Mouse (Mus musculus) embryo, embryonic 9.5 days (tissue): Measurements from ENCODE around the gene Mrgprf.

ENCODE experiments used
- DNase-seq: peaks from one replicate; pipeline ENCODE4 v3.0.0-alpha.2; 2017; ENCODE audit errors: extremely low spot score

Mrgprf gene

DNA sequence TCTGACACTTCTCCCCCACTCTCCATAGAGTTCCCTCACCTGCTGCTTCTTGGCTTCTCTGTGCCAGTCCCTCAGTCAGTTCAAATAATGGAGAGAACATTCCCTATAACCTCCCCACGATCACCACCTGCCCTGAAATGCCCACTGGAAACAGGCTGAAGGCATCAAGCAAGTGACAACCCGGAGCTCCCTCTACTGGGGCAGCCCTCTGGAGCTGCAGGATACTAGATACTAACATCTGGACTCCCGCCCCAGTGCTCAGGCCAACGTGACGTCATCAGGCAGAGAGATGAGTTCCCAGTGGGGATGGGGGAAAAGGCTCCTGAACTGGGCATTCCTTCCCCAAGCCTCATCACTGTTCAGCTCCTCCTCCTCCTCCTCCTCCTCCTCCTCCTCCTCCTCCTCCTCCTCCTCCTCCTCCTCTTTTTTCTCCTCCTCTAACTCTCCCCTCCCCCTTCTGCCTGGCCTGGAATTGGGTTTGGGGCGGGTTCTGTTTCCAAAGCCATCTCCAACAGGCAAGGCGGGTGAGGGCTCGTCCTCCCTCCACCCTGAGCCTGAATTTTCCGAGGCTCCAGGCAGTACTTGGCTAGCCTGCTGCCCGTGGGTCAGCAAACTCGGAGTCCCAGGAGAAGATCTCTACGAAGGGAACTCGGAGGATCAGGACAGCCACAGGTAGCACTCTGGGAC is at the start of gene Mrgprf:
TSS of gene Mrgprf (plus strand) at position 508 of the 687 bp plus-strand sequence.
- DNase-seq = no peak

DNA sequence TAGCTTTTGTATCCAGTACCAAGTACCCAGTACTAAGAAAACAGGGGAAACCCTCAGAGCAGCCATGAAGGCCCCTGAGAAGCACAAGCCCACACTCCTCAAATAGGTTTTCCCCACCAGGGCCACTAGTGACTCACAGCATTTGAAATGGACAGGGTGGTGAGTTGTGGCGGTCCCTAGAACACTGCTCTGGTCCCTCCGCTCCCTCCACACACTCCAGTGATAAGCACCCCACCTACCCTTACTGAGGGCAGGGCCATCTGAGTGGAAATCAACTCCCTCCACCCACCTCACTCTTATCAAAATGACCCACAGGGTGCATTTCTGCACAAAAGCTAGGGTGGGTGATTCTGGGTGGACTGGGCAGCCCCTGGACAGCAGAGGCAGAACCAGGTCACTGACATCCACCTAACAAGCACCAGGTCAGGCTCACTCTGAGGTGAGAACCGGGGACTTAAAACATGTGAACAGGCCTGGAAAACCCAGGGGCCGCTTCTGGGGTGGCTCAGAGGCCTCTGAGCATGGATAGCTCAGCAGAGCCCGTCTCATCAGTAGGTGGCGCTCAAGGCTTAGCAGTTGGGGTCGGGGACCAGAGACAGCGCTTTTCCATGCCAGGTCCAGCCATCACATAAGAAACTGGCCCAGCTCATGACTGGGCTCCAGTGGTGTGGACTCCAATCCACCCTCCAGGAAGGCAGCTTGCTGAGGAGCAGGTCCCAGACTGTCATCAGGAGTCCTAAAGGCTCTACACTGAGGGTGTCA is 47.7 kb upstream of the Mrgprf start:
- DNase-seq = peak; percentile 75

GRCm38 (mm10) chr7:145253986-145254630 is 46.5 kb upstream of the Mrgprf start:
- no peak for DNase-seq

- no peak for DNase-seq
These were observed 44.5 kb upstream of the Mrgprf start for GRCm38 (mm10) chr7:145256092-145256491.

DNA sequence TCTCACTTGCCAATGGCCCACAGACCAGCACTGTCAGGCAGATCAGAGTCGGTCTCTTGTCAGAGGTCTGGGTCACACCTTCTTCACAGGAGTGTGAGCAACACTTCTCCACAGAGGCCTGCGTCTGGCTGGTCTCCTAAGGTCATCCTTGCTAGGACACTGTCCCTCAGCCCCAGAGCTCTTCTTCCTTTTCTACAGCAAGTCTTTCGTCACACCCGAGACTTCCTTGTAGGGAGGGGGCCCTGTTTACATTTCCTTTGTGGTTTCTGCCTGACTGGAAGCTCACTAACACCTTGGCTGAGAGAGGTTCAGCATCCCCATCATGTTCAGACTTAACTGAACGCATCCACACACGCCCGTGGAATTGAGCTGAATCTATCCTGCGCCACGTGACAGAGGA is 36.4 kb upstream of the Mrgprf start:
- DNase-seq = no peak

GRCm38 (mm10) chr7:145266011-145266410 is 34.6 kb upstream of the Mrgprf start:
- DNase-seq = no peak

- DNase-seq = no peak
These were observed 31.7 kb upstream of the Mrgprf start for GRCm38 (mm10) chr7:145268890-145269289.

DNA sequence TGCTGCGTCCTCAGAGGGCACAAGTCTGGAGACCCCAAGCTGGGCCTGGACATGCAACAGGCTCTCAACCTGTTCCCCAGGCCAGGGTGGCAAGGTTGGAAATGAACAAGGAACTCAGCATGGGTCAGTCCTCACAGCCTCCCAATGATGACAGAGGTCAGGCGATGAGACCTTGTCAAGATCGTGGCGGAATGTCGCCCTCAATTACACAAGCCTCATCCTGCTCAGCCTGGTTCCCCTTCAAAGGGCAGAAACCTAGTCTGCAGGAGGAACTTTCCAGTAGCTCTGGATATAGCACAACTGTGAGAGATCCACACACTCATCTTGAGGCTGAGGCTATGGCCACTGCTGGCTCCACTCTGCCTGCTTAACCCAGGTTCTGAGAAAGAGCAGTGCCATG is 29.7 kb upstream of the Mrgprf start:
- DNase-seq = no peak

- no peak for DNase-seq
These were observed 25.1 kb upstream of the Mrgprf start for GRCm38 (mm10) chr7:145275488-145275887.

DNA sequence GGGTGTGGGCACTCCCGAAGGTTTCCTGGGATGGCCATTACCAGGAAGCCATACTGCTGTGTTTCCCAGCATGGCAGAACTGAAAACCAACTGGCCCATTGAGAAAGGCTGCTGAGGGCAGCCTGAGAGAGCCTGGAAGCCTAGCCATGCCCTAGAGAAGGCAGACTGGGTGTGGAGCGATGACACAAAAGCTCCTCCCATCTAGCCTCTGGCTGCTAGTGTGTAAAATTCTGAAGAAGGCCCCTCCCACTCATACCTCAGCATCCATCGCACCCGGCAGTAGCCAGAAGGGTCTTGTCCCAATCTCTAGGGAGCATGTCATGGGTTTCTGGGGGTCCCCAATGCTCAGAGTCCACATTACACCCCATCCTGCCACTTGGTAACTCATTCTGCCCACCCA is 19.2 kb upstream of the Mrgprf start:
- no peak for DNase-seq

- peak; percentile 40 for DNase-seq
These were observed 17.6 kb upstream of the Mrgprf start for GRCm38 (mm10) chr7:145283041-145283440.

DNA sequence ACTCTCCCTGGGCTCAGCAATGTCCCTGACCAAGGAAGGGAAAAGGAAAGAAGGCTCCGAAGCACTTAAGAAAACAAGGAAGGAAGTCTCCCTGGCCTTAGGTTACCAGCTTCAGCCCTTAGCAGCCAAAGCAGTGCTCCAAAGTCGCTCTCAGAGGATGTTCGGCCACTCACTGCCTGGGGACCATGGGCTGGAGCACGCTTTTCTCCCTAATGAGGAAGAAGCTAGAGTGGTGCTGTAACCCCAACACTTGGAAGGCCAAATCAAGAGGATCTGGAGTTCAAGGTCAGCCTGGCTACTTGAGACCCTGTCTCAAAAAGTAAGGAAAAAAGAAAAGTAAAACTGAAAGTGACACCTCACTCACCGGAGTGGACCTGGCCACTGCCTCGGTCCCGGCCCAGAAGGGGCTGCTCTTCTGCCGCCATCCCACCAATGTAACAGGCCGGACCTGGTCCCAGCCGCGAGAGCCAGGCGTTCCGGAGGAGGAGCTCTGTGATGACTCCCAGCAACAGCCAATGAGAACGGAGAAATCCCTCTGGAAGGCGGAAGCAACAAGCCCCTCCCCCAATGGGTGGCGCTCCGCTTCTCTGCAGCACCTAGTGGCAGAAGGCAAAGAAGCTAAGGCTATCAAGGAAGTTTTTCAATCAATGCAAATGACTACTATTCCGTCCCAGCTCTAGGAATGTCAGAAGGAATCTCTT is 17.0 kb upstream of the Mrgprf start, which contains the start of gene Tpcn2:
TSS of gene Tpcn2 (minus strand) at position 525 of the 701 bp plus-strand sequence.
- peak; percentile 89 for DNase-seq

DNA sequence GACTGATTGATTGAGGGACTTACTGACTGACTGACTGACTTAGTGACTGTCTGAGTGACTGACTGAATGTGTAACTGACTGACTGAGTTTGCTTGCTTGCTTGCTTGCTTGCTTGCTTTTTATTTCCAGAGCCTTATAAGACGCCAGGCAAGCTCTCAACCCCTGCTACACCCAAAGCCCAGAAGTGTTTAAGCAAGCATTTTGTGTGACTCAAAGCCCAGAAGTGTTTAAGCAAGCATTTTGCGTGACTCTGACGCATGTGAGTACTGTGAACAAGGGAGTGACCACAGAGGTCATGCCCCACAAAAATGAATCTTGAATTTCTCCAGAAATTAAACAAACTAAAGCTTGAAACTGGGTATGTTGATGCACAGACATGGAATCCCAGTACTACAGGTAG is 16.3 kb upstream of the Mrgprf start:
- DNase-seq = no peak

DNA sequence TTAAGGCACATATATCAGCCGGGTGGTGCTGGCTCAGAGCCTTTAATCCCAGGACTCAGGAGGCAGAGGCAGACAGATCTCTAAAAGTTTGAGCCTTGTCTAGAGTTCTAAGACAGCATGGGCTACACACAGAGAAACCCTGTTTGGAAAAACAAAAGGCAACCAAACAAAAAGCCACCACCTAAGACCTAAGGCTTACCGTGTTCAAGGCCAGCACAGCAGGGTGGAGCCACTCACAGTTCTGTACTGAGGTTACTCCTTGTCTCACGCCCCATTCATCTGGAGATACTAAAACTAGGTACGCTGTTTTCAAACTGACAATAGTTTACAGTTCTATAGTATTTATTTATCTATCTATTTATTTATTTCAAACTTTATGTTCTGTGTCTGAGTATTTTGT is 15.2 kb upstream of the Mrgprf start:
- no peak for DNase-seq

DNA sequence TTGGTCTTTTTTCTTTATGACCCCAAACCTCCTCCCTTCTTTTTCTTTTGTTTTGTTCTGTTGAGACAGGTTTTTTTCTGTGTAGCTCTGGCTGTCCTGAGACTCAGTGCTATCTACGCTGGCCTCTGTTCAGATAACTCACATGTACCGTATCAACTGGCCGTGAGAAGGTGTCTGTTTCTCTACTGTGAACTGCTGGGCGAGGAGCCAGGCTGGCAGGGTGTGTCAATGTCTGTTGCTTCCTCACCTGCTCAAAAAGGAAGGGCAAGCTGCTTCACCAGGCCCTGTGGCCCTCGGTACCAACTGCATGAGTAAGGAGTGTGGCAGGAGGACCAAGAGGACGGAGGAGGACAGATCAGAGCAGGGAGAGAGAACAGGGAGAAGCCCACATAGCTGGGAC is 13.2 kb upstream of the Mrgprf start:
- no peak for DNase-seq

- peak; percentile 43 for DNase-seq
These were observed 11.3 kb upstream of the Mrgprf start for GRCm38 (mm10) chr7:145289302-145289701.

GRCm38 (mm10) chr7:145291847-145292246 is 8.8 kb upstream of the Mrgprf start:
- no peak for DNase-seq

GRCm38 (mm10) chr7:145292726-145293125 is 7.9 kb upstream of the Mrgprf start:
- DNase-seq = no peak

- DNase-seq = no peak
These were observed 6.8 kb upstream of the Mrgprf start for GRCm38 (mm10) chr7:145293859-145294258.

DNA sequence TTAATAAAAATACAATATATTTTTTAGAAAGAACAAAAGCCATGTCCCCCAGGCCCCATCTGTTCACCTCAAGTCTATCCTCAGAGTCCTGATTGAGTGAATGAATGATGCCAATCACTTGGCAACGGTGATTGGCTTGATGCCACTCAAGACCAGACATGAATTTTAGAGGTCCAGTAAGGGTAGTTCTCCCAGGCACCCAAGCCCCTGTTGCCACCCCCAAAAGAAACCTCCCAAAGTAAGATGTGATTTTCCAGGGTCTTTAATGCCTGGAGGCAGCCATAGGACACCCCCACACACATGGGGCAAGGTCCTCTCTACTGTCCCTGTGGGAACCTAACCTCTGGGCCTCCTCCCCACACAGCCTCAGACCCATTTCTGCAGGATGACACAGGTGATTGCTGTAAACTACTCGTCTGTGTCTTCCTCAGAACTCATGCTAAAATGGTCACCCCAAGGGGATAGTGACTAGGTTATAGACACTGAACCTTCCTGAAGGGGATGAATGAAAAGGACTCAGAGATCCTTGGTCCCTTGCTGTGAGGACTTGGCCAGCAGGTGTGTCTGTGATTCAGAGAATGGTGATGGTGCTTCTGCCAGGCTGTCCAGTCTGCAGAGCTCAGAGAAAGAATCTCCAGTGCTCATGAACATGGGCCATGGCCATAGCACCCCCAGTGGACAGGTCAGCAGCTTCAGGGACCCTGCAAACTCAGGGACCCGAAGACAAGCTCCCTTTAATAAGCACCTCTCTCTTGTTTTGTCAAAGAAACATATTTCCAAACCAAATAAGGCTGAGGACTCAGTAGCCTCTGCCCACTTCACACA is 1.8 kb upstream of the Mrgprf start:
- DNase-seq = peak; percentile 17
